ENCODE assay signal across 17 mouse cellular contexts in genomic region chr11:95293017-95293624, GRCm38 (mm10). TPM values are rescaled to one million over a fixed set of nuclear protein-coding genes. Genes with fewer than 3 reads are reported as not detected.
DNase-seq lines count a peak whose midpoint lies in the region; ATAC-seq and TF ChIP-seq lines count a peak whose summit lies in the region.
"Had no signal": no experiment of that assay in that cellular context is flagged by ENCODE, and none has a peak within 500 bp of the region (broad histone marks: within the 10 kb centered on the region; RNA-seq: fewer than 3 reads in every experiment).

No protein-coding gene starts in this region.

- H3K4me2 ChIP-seq in neural tube, embryonic 15.5 days: no peak overlapping the region
- no peak overlapping the region for H3K4me2 ChIP-seq in intestine, embryonic 15.5 days (replicated peaks)
- H3K4me2 ChIP-seq: hindbrain, embryonic 14.5 days; limb, embryonic 12.5 days had no signal

- H3K79me2 ChIP-seq in liver, adult 2 months (ENCODE audit: control insufficient read depth, insufficient read depth, low read length): peaks cover 3% of the 10 kb centered on the region; the same call in 1 of the 2 replicates

- peak; percentile 75 for ATAC-seq in megakaryocyte progenitor cell, adult 5-6 weeks (replicated peaks; ENCODE audit: poor library complexity)
- no peak for ATAC-seq in neural tube, embryonic 15.5 days (ENCODE audit: low FRiP score)
- no peak for ATAC-seq in intestine, embryonic 15.5 days
- ATAC-seq: CD4-positive, CD25-positive, alpha-beta regulatory T cell, adult 4 months had no signal

- peak; percentile 24 for DNase-seq in liver, adult 2 months (ENCODE audit: extremely low read depth, low read depth, low spot score)
- DNase-seq in liver: no peak
- peak; percentile 87 for DNase-seq in A20 (ENCODE audit: low read depth, low spot score)
- DNase-seq in c-Kit-positive CD71-negative TER-119-negative erythroid progenitor cells, embryonic 14.5 days (ENCODE audit: low read depth): peak; percentile 29
- DNase-seq in cerebellum, postnatal 4 days (ENCODE audit: low spot score in 2 of 2): no peak
- DNase-seq: cerebellum, adult 9-10 months; gastrocnemius, postnatal 36 days; kidney, adult 11 months had no signal

- no peaks in the 10 kb centered on the region for H3K27me3 ChIP-seq in liver, adult 2 months (ENCODE audit: control insufficient read depth, insufficient read depth, low read length)
- H3K27me3 ChIP-seq in neural tube, embryonic 15.5 days (replicated peaks): no peaks in the 10 kb centered on the region
- H3K27me3 ChIP-seq in intestine, embryonic 15.5 days (replicated peaks): no peaks in the 10 kb centered on the region
- H3K27me3 ChIP-seq: limb, embryonic 12.5 days had no signal

- H3K4me3 ChIP-seq in liver, adult 2 months (ENCODE audit: insufficient read depth, low read depth, low read length): no peak overlapping the region
- no peak overlapping the region for H3K4me3 ChIP-seq in neural tube, embryonic 15.5 days (replicated peaks)
- H3K4me3 ChIP-seq in intestine, embryonic 15.5 days (replicated peaks): no peak overlapping the region
- H3K4me3 ChIP-seq: limb, embryonic 12.5 days had no signal

- TF ChIP-seq POLR2A in liver, adult 2 months (IDR thresholded peaks at IDR 0.05; ENCODE audit: extremely low read depth, insufficient read depth, low read length): no peak

- H3K9ac ChIP-seq in liver, adult 2 months (ENCODE audit: low read depth, low read length): no peak overlapping the region
- no peak overlapping the region for H3K9ac ChIP-seq in neural tube, embryonic 15.5 days (replicated peaks)
- H3K9ac ChIP-seq in intestine, embryonic 15.5 days: no peak overlapping the region
- H3K9ac ChIP-seq: hindbrain, embryonic 14.5 days; limb, embryonic 12.5 days had no signal

- no peaks in the 10 kb centered on the region for H3K9me3 ChIP-seq in neural tube, embryonic 15.5 days (replicated peaks)
- H3K9me3 ChIP-seq in intestine, embryonic 15.5 days: no peaks in the 10 kb centered on the region
- H3K9me3 ChIP-seq: limb, embryonic 12.5 days had no signal

- H3K4me1 ChIP-seq in liver, adult 2 months (ENCODE audit: control insufficient read depth, insufficient read depth, low read length): no peaks in the 10 kb centered on the region
- H3K4me1 ChIP-seq in neural tube, embryonic 15.5 days: no peaks in the 10 kb centered on the region
- H3K4me1 ChIP-seq in intestine, embryonic 15.5 days (replicated peaks): no peaks in the 10 kb centered on the region
- H3K4me1 ChIP-seq: limb, embryonic 12.5 days had no signal

- WGBS in liver, adult 2 months: 73% methylated on average over 8 of the region's 8 CpGs
- 90% methylated on average over 8 of the region's 8 CpGs for WGBS in neural tube, embryonic 15.5 days
- 85% methylated on average over 8 of the region's 8 CpGs for whole genome bisulfite sequencing in intestine, embryonic 15.5 days

- H3K27ac ChIP-seq in liver, adult 2 months (replicated peaks; ENCODE audit: insufficient read depth, low read depth, low read length): no peak overlapping the region
- no peak overlapping the region for H3K27ac ChIP-seq in neural tube, embryonic 15.5 days (replicated peaks)
- H3K27ac ChIP-seq in intestine, embryonic 15.5 days: no peak overlapping the region
- H3K27ac ChIP-seq: hindbrain, embryonic 14.5 days; limb, embryonic 12.5 days had no signal

- TF ChIP-seq CTCF in liver, adult 2 months (IDR thresholded peaks at IDR 0.05; ENCODE audit: low read depth, low read length): no peak

- peaks cover 64% of the 10 kb centered on the region for H3K36me3 ChIP-seq in liver, adult 2 months (ENCODE audit: control insufficient read depth, insufficient read depth, low read length)
- H3K36me3 ChIP-seq in neural tube, embryonic 15.5 days: peaks cover 65% of the 10 kb centered on the region
- H3K36me3 ChIP-seq in intestine, embryonic 15.5 days: peaks cover 38% of the 10 kb centered on the region

RNA-seq across cellular contexts. Expression of gene Kat7, which starts 16.9 kb away (rescaled TPM):
- 12.2 and 15.6 TPM in 2 replicates for total RNA-seq in liver, adult 2 months (2014; rRNA removed)
- 12.9 and 13.1 TPM in 2 replicates for polyA plus RNA-seq in liver, adult 2 months (2012; rRNA removed)
- total RNA-seq in megakaryocyte progenitor cell, adult 5-6 weeks (2015): 99.1 and 111 TPM in 2 replicates
- 70.8 and 73.3 TPM in 2 replicates for total RNA-seq in megakaryocyte progenitor cell, adult 5-6 weeks (2017)
- polyA plus RNA-seq in neural tube, embryonic 15.5 days (2015; fragmentation: Nextera tagmentation; extraction: Ambion mirVana): 56.8 and 63.6 TPM in 2 replicates
- polyA plus RNA-seq in intestine, embryonic 15.5 days (2015; fragmentation: Nextera tagmentation; extraction: Ambion mirVana): 67.3 and 68.7 TPM in 2 replicates

RNA-seq across cellular contexts. Expression of gene Tac4, which starts 31.8 kb away (rescaled TPM):
- total RNA-seq in liver, adult 2 months (2014; rRNA removed): not detected in 2 replicates
- not detected in 2 replicates for polyA plus RNA-seq in liver, adult 2 months (2012; rRNA removed)
- total RNA-seq in megakaryocyte progenitor cell, adult 5-6 weeks (2015): not detected in 2 replicates
- total RNA-seq in megakaryocyte progenitor cell, adult 5-6 weeks (2017): not detected in 2 replicates
- polyA plus RNA-seq in neural tube, embryonic 15.5 days (2015; fragmentation: Nextera tagmentation; extraction: Ambion mirVana): 0.20 TPM in 1 of 2 replicates, not detected in the other
- not detected in 2 replicates for polyA plus RNA-seq in intestine, embryonic 15.5 days (2015; fragmentation: Nextera tagmentation; extraction: Ambion mirVana)
- total RNA-seq: gastrocnemius, postnatal 36 days; left cerebral cortex, adult 18-20 months; megakaryocyte-erythroid progenitor cell, adult 5-6 weeks had no signal
- polyA plus RNA-seq: CD4-positive, CD25-positive, alpha-beta regulatory T cell, adult 4 months; heart, embryonic 14.5 days; hindbrain, embryonic 14.5 days; limb, embryonic 12.5 days had no signal

RNA-seq across cellular contexts. Expression of gene Fam117a, which starts 43.7 kb away (rescaled TPM):
- total RNA-seq in liver, adult 2 months (2014; rRNA removed): 1.8 TPM in 2 replicates
- 6.4 and 7.4 TPM in 2 replicates for polyA plus RNA-seq in liver, adult 2 months (2012; rRNA removed)
- total RNA-seq in megakaryocyte progenitor cell, adult 5-6 weeks (2015): 90.4 and 98.3 TPM in 2 replicates
- total RNA-seq in megakaryocyte progenitor cell, adult 5-6 weeks (2017): 89.6 and 91.8 TPM in 2 replicates
- 2.4 and 4.3 TPM in 2 replicates for polyA plus RNA-seq in neural tube, embryonic 15.5 days (2015; fragmentation: Nextera tagmentation; extraction: Ambion mirVana)
- 9.6 and 10.7 TPM in 2 replicates for polyA plus RNA-seq in intestine, embryonic 15.5 days (2015; fragmentation: Nextera tagmentation; extraction: Ambion mirVana)

Comparison
In these comparisons a context has a peak if more than half of its experiments do, and no peak if none do; other contexts are left out.
1. DNase-seq: peak in liver, adult 2 months (single experiment), A20 (single experiment) and c-Kit-positive CD71-negative TER-119-negative erythroid progenitor cells, embryonic 14.5 days (single experiment); none in liver (single experiment) and cerebellum, postnatal 4 days (0 of 2).